ENCODE assay signal across 13 mouse cellular contexts in genomic region chr1:172281522-172282254, GRCm38 (mm10). TPM values are rescaled to one million over a fixed set of nuclear protein-coding genes. Genes with fewer than 3 reads are reported as not detected.
DNase-seq lines count a peak whose midpoint lies in the region; ATAC-seq lines count a peak whose summit lies in the region.
"Had no signal": no experiment of that assay in that cellular context is flagged by ENCODE, and none has a peak within 500 bp of the region (broad histone marks: within the 10 kb centered on the region; RNA-seq: fewer than 3 reads in every experiment).

No protein-coding gene starts in this region.

- H3K9ac ChIP-seq in kidney, embryonic 16.5 days (replicated peaks; ENCODE audit: low read length): no peak overlapping the region
- H3K9ac ChIP-seq in midbrain, embryonic 16.5 days (ENCODE audit: low read depth, low read length): no peak overlapping the region

- peak; percentile 60 for DNase-seq in adrenal gland, postnatal 14 days
- no peak for DNase-seq in adrenal gland, adult 18-20 months (ENCODE audit: low spot score in 2 of 2)
- DNase-seq in kidney, adult 9 months: no peak
- peak; percentile 39 for DNase-seq in urinary bladder, postnatal 14 days (ENCODE audit: low spot score)
- DNase-seq in urinary bladder, postnatal 25 days (ENCODE audit: low spot score): no peak
- DNase-seq in testis, postnatal 14 days (ENCODE audit: low spot score): peak; percentile 36
- DNase-seq: layer of hippocampus, postnatal 36 days had no signal

- H3K27me3 ChIP-seq in kidney, embryonic 16.5 days (ENCODE audit: insufficient read depth, low read length): no peaks in the 10 kb centered on the region
- no peaks in the 10 kb centered on the region for H3K27me3 ChIP-seq in midbrain, embryonic 16.5 days (ENCODE audit: control insufficient read depth, insufficient read depth, low read depth, low read length)

- no peaks in the 10 kb centered on the region for H3K9me3 ChIP-seq in kidney, embryonic 16.5 days (ENCODE audit: low read length)
- H3K9me3 ChIP-seq in midbrain, embryonic 16.5 days (replicated peaks; ENCODE audit: control insufficient read depth, low read length, poor library complexity, severe bottlenecking): no peaks in the 10 kb centered on the region

- H3K4me3 ChIP-seq in kidney, embryonic 16.5 days (ENCODE audit: low read length): no peak overlapping the region
- no peak overlapping the region for H3K4me3 ChIP-seq in midbrain, embryonic 16.5 days (ENCODE audit: low read depth, low read length)

- no peak overlapping the region for H3K4me2 ChIP-seq in kidney, embryonic 16.5 days (replicated peaks; ENCODE audit: low read depth, low read length)
- H3K4me2 ChIP-seq in midbrain, embryonic 16.5 days (ENCODE audit: low read length): no peak overlapping the region
- H3K4me2 ChIP-seq: heart, embryonic 11.5 days had no signal

- 62% methylated on average over 10 of the region's 10 CpGs for WGBS in kidney, embryonic 16.5 days
- WGBS in midbrain, embryonic 16.5 days: 87% methylated on average over 10 of the region's 10 CpGs

- ATAC-seq in kidney, embryonic 16.5 days (ENCODE audit: low FRiP score, low TSS enrichment): 0 out of 2 replicates have a peak, but pooled peaks have one; percentile 28
- ATAC-seq in midbrain, embryonic 16.5 days: no peak

- H3K36me3 ChIP-seq in kidney, embryonic 16.5 days (ENCODE audit: insufficient read depth, low read length): no peaks in the 10 kb centered on the region
- no peaks in the 10 kb centered on the region for H3K36me3 ChIP-seq in midbrain, embryonic 16.5 days (ENCODE audit: control insufficient read depth, insufficient read depth, low read length)

- H3K27ac ChIP-seq in kidney, embryonic 16.5 days (ENCODE audit: low read length): no peak overlapping the region
- no peak overlapping the region for H3K27ac ChIP-seq in midbrain, embryonic 16.5 days (ENCODE audit: low read length)

- H3K4me1 ChIP-seq in kidney, embryonic 16.5 days (ENCODE audit: insufficient read depth, low read length): no peaks in the 10 kb centered on the region
- peaks cover 3% of the 10 kb centered on the region; the same call in 1 of the 2 replicates for H3K4me1 ChIP-seq in midbrain, embryonic 16.5 days (ENCODE audit: control insufficient read depth, insufficient read depth, low read length)

RNA-seq across cellular contexts. Expression of gene Atp1a2, which starts 16.2 kb away (rescaled TPM):
- 315 and 342 TPM in 2 replicates for total RNA-seq in adrenal gland, postnatal 14 days (2021)
- 100 to 1,000 TPM; 128 to 221 TPM for total RNA-seq in adrenal gland, adult 18-20 months (2021)
- polyA plus RNA-seq in kidney, embryonic 16.5 days (2015; fragmentation: Nextera tagmentation; extraction: Ambion mirVana): 1.7 and 2.4 TPM in 2 replicates
- 53.2 and 69.0 TPM in 2 replicates for polyA plus RNA-seq in midbrain, embryonic 16.5 days (2015; fragmentation: Nextera tagmentation; extraction: Ambion mirVana)
- total RNA-seq: common myeloid progenitor, adult 5-6 weeks; monocyte, adult 5-6 weeks had no signal

RNA-seq across cellular contexts. Expression of gene Igsf8, which starts 20.2 kb away (rescaled TPM):
- total RNA-seq in adrenal gland, postnatal 14 days (2021): 23.9 and 26.1 TPM in 2 replicates
- 10 to 100 TPM; 20.8 to 27.8 TPM for total RNA-seq in adrenal gland, adult 18-20 months (2021)
- 60.2 and 69.7 TPM in 2 replicates for polyA plus RNA-seq in kidney, embryonic 16.5 days (2015; fragmentation: Nextera tagmentation; extraction: Ambion mirVana)
- 63.9 and 64.0 TPM in 2 replicates for polyA plus RNA-seq in midbrain, embryonic 16.5 days (2015; fragmentation: Nextera tagmentation; extraction: Ambion mirVana)

RNA-seq across cellular contexts. Expression of gene Atp1a4, which starts 23.5 kb away (rescaled TPM):
- total RNA-seq in adrenal gland, postnatal 14 days (2021): 0.22 and 0.41 TPM in 2 replicates
- total RNA-seq in adrenal gland, adult 18-20 months (2021): 1 to 10 TPM in 1 of 2 experiments, under 1 TPM in 1; 0.42 to 3.7 TPM
- polyA plus RNA-seq in kidney, embryonic 16.5 days (2015; fragmentation: Nextera tagmentation; extraction: Ambion mirVana): 0.05 TPM in 1 of 2 replicates, not detected in the other
- not detected in 2 replicates for polyA plus RNA-seq in midbrain, embryonic 16.5 days (2015; fragmentation: Nextera tagmentation; extraction: Ambion mirVana)
- total RNA-seq: common myeloid progenitor, adult 5-6 weeks; layer of hippocampus, postnatal 36 days; monocyte, adult 5-6 weeks had no signal
- polyA plus RNA-seq: liver, embryonic 16.5 days had no signal

RNA-seq across cellular contexts. Expression of gene Kcnj9, which starts 47.4 kb away (rescaled TPM):
- 0.07 and 0.30 TPM in 2 replicates for total RNA-seq in adrenal gland, postnatal 14 days (2021)
- under 1 TPM in 1 of 2 experiments, not detected in 1; 0.22 TPM for total RNA-seq in adrenal gland, adult 18-20 months (2021)
- polyA plus RNA-seq in kidney, embryonic 16.5 days (2015; fragmentation: Nextera tagmentation; extraction: Ambion mirVana): not detected in 2 replicates
- polyA plus RNA-seq in midbrain, embryonic 16.5 days (2015; fragmentation: Nextera tagmentation; extraction: Ambion mirVana): 7.7 and 7.8 TPM in 2 replicates
- total RNA-seq: common myeloid progenitor, adult 5-6 weeks; monocyte, adult 5-6 weeks had no signal

RNA-seq across cellular contexts. Expression of gene Kcnj10, which starts 59.3 kb away (rescaled TPM):
- 0.70 and 0.79 TPM in 2 replicates for total RNA-seq in adrenal gland, postnatal 14 days (2021)
- total RNA-seq in adrenal gland, adult 18-20 months (2021): 1 to 10 TPM; 1.3 to 1.5 TPM
- 1.2 and 1.6 TPM in 2 replicates for polyA plus RNA-seq in kidney, embryonic 16.5 days (2015; fragmentation: Nextera tagmentation; extraction: Ambion mirVana)
- 1.5 and 2.5 TPM in 2 replicates for polyA plus RNA-seq in midbrain, embryonic 16.5 days (2015; fragmentation: Nextera tagmentation; extraction: Ambion mirVana)
- total RNA-seq: monocyte, adult 5-6 weeks had no signal

Comparison
In these comparisons a context has a peak if more than half of its experiments do, and no peak if none do; other contexts are left out.
1. DNase-seq: peak in adrenal gland, postnatal 14 days (single experiment), urinary bladder, postnatal 14 days (single experiment) and testis, postnatal 14 days (single experiment); none in adrenal gland, adult 18-20 months (0 of 2), kidney, adult 9 months (single experiment) and urinary bladder, postnatal 25 days (single experiment).